Mouse (Mus musculus): Measurements from ENCODE around the gene Mettl23.
A peak's percentile ranks its signal among the peaks of the same experiment; 100 is the strongest.
"Not testable (repeated sequence)": the region's sequence is repeated elsewhere in the genome, so short reads cannot be mapped to it uniquely, and the experiment has no call there.

Mettl23 gene

DNA sequence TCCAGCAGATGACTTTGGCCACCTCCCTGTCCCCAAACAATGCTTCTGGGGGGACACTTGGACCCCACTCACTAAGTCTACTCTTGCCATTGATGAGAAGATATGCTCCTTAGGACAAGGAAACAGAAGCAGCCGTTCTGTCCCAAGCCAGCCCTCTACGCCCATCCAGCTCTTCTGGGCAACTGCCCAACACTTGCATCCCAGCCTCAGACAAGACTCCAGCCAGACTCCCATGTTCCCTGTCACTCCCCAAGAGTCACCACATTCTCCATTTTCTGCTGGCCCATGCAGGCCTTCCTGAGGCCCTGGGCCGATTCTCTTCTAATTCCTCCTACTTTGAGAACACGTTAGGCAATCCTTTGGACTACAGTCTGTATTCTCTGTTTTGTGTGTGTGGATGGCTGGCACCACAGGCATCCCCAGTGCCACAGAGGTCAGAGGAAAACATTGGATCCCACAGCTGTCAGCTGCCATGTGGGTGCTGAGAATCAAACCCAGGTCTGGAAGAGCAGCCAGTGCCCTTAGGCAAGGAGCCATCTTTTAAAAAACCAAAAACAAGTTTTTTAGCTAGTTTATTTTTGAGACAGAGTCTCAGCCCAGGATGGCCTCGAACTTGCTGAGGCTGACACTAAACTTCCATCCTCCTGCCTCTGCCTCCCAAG, 23.0 kb upstream of the Mettl23 start:
- DNase-seq (ENCODE audit: low spot score), result no peak

GRCm38 (mm10) chr11:116821057-116821940, 21.8 kb upstream of the Mettl23 start:
- DNase-seq (ENCODE audit: low spot score), result no peak

- no peak for DNase-seq (ENCODE audit: low spot score)
These were observed 20.9 kb upstream of the Mettl23 start for GRCm38 (mm10) chr11:116822215-116822614.

GRCm38 (mm10) chr11:116822626-116823025, 20.5 kb upstream of the Mettl23 start:
- DNase-seq (ENCODE audit: low spot score), result no peak

- no peak for DNase-seq (ENCODE audit: low spot score)
These were observed 19.8 kb upstream of the Mettl23 start for GRCm38 (mm10) chr11:116823255-116823654.

DNA sequence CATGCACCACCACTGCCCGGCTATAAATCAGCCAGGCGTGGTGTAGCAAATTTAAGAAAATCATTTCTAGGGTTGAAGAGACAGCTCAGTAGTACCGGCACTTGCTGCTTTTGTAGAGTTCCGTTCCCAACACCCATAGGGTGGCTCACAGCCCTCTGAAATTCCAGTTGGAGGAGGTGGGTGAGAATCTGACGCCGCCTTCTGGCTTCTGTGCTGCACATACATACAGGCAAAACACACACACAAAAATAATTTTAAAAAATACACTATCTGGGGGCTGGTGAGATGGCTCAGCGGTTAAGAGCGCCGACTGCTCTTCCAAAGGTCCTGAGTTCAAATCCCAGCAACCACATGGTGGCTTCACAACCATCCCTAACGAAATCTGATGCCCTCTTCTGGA, 19.2 kb upstream of the Mettl23 start:
- DNase-seq (ENCODE audit: low spot score), result not testable (repeated sequence)

GRCm38 (mm10) chr11:116825230-116825629, 17.8 kb upstream of the Mettl23 start:
- DNase-seq (ENCODE audit: low spot score), result no peak

GRCm38 (mm10) chr11:116826550-116827504, 16.3 kb upstream of the Mettl23 start:
- no peak for DNase-seq (ENCODE audit: low spot score)

DNA sequence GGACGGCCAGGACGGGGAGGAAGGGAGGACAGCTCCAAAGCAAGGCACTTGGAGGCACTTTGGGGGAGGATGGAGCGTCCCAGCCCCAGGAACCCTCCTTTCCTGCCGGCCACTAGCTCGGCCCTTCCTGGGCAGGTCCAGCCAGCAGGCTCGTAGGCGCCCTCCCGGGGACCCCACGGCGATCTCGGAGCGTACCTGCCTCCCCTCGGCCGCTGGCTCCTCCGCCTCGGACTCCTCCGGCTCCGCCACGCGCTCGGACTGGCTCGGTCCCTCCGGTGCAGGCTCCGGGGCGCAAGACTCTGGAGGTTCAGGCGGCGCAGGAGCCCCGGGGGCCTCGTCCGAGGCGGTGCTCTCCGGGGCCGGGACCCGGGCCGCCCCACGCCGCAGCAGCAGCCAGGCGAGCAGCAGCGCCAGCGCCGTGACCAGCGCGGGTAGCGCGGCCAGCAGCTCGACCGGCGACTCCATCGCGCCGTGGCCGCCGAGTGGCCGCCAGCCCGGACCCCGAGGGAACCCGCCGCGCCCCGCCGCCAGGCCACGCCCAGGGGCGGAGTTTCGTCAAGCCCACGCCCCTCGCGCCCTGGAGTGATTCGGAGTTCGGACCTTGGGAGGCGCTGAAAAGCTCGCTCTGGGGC, 15.4 kb upstream of the Mettl23 start, which contains the start of gene Mxra7:
Gene Mxra7, minus strand, starts transcription at position 513 of the 632 bp plus-strand sequence.
- peak; percentile 69 for DNase-seq (ENCODE audit: low spot score)

GRCm38 (mm10) chr11:116832172-116832685, 10.8 kb upstream of the Mettl23 start:
- DNase-seq (ENCODE audit: low spot score), result no peak

- DNase-seq (ENCODE audit: low spot score), result no peak
These were observed 8.1 kb upstream of the Mettl23 start for GRCm38 (mm10) chr11:116834954-116835353.

DNA sequence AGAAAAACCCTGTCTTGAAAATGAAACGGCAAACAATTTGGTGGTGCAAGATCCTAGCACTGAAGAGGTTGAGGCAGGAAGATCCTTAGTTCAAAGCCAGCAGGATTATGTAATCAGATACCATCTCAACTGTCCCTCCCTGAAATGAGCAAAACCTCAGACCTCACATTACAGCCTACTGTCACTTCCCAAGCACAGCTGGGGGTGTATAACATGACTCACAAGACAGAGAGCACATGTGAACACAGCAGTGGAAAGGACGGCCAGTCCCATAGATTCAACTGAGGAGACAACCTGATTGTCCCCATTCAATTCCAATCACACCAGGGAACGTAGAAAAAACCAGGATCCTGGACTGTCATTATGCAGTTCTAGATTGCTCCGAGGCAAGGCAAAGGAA, 6.8 kb upstream of the Mettl23 start:
- DNase-seq (ENCODE audit: low spot score), result no peak

GRCm38 (mm10) chr11:116837441-116837840, 5.6 kb upstream of the Mettl23 start:
- DNase-seq (ENCODE audit: low spot score), result no peak

- no peak for DNase-seq (ENCODE audit: low spot score)
These were observed 4.1 kb upstream of the Mettl23 start for GRCm38 (mm10) chr11:116838936-116839335.

DNA sequence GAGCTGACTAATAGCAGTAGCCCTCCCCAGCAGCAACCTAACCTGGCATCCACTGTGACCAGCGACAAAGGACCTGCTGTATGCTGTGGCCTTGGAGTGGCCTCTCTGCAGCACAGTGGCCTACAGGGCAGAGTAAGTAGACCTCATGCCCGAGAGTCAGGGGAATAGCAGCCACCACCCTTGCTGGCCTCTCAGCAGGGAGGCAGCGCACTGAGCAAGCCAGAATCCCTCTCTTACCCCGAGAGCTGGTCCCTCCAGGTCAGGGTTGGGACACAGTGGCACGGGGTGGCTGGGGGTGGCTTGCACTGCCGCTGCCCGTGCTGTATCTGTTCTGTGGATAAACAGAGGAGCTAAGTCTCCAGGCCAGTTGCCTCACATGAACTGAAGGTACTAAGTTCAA, 3.5 kb upstream of the Mettl23 start:
- no peak for DNase-seq (ENCODE audit: low spot score)

DNA sequence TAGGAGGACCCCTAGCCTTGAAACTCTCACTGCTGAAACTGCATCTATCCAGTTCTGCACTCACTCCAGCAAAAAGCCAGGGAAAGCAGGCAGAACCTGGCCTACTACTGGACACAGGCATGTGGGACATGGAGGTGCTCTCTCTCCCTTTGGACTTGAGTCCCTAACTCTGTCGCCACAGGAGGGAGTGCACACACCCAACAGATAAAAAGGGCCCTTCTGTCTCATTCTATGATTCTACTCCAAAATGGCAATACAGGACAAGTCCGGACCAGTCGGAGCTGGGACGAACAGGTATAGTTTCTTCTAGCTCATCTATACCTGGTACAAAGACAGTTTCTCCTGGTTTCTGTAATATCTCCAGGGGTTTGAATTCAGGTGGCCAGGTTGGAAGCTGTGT, 2.3 kb upstream of the Mettl23 start:
- DNase-seq (ENCODE audit: low spot score), result no peak

DNA sequence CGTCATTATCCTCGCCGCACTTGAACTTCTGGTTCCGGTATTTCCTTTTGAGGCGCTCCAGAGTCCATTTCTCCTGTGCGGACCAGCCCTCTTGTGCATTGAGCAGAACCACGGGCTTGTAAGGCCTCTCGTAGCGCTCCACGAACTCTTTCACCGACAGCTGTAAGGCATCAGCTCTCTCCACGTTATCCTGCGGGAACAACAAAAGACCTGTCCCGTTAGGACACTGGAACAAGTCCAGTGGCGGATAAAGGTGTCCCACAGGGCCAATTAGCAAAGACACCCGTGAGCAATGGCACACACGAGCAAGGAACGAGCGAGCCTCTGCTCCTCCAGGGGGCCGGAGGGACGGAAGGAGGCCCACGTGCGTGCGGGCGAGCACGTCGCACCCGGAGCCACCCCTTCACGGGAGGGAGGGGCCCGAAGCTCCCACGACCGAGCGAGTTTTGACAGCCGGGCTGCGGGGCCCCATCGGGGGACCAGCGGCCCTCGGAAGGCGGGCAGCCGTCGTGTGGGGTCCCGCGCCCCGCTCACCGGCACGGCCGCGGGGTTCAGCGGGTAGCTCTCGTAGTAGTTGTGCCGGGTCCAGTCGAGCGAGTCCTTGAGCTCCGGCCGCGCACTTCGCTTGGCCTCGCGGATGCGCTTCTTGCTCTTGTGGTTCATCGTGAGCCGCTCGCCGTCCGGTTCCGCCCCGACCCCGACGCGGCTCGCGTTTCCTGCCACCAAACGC, 382 bp upstream of the Mettl23 start:
- peak; percentile 49 for DNase-seq (ENCODE audit: low spot score)

GRCm38 (mm10) chr11:116846593-116847181, 3.6 kb downstream of the Mettl23 start:
- no peak for DNase-seq (ENCODE audit: low spot score)

DNA sequence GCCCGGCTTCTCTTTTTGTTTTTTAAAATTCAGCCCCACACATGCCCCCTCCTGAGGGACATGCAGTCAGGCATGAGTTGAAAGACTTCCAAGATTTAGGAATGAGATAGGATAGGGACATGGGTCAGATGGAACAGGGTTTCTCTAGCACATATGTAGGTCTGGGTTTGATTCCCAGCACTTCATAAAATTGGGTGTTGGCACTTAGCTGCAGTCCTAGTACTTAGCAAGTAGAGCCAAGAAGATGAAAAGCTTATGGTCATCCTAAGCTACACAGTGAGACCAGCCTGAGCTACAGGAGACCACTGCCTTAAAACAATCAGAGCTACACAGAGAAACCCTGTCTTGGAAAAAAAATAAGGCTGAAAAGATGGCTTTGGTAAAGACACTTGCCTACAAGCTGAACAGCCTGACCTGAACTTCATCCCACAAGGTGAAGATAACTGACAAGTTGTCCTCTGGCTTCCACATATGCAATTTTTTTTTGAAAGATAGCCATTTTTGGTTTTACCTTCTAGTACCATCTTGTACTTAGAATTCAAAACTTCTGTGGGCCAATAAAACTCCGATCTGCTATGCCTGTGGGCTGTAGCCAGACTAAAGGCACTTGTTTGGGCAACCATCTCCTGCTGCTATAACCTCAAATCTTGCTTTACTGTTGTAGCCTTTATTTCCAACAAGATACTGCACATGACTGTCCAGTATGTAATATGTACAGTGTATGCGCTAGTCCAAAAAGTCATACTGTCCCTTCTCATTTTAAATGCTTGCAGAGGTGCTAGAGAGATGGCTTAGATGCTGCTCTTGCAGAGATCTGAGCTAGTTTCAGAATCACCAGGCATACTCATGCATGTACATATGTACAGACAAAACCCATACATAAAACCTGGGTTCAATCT, 4.4 kb downstream of the Mettl23 start:
- DNase-seq (ENCODE audit: low spot score), result no peak
